Mouse (Mus musculus) kidney, embryonic 14.5 days (tissue): Measurements from ENCODE around the gene Galnt18. TPM values are rescaled to one million over a fixed set of nuclear protein-coding genes. Genes with fewer than 3 reads are reported as not detected.

Experiments
- ATAC-seq: fragments of 200-750 bp; cut with Nextera tagmentation; 2 replicates; pipeline ENCODE4 v1.8.0; 2017; ENCODE audit warnings: moderate number of reproducible peaks, mild to moderate bottlenecking, moderate TSS enrichment, moderate library complexity; ENCODE audit not compliant: low FRiP score, low TSS enrichment
- H3K27ac ChIP-seq: fragments of 300-500 bp; sonication (generic); 2 replicates; pipeline ENCODE4 v1.5.1; 2014; ENCODE audit warnings: low read depth, mild to moderate bottlenecking, low read length, moderate library complexity, mixed read lengths
- H3K27me3 ChIP-seq: fragments of 300-500 bp; sonication (generic); 2 replicates; pipeline ENCODE4 v1.6.1; 2014; ENCODE audit warnings: mild to moderate bottlenecking, low read length; ENCODE audit not compliant: control insufficient read depth, insufficient read depth
- H3K36me3 ChIP-seq: fragments of 300-500 bp; sonication (generic); 2 replicates; pipeline ENCODE4 v1.6.1; 2014; ENCODE audit warnings: low read length, mixed read lengths; ENCODE audit not compliant: control insufficient read depth, insufficient read depth
- H3K4me1 ChIP-seq: fragments of 300-500 bp; sonication (generic); 2 replicates; pipeline ENCODE4 v1.6.1; 2014; ENCODE audit warnings: low read length, mixed read lengths; ENCODE audit not compliant: control insufficient read depth, insufficient read depth
- H3K4me2 ChIP-seq: fragments of 300-500 bp; sonication (generic); replicated peaks from 2 replicates; pipeline ENCODE4 v1.6.1; 2014; ENCODE audit warnings: low read depth, mild to moderate bottlenecking, low read length
- H3K4me3 ChIP-seq: fragments of 300-500 bp; sonication (generic); 2 replicates; pipeline ENCODE4 v1.5.1; 2014; ENCODE audit warnings: mild to moderate bottlenecking, low read length
- H3K9ac ChIP-seq: fragments of 300-500 bp; sonication (generic); 2 replicates; pipeline ENCODE4 v1.6.1; 2014; ENCODE audit warnings: low read depth, mild to moderate bottlenecking, low read length, moderate library complexity
- H3K9me3 ChIP-seq: fragments of 300-500 bp; sonication (generic); 2 replicates; pipeline ENCODE4 v1.6.1; 2016; ENCODE audit warnings: low read length; ENCODE audit not compliant: control insufficient read depth
- WGBS: fragments of 180-500 bp; shearing (Covaris S2); extraction: QIAGEN DNeasy Blood & Tissue Kit; methylation state at CpG from one replicate; pipeline ENCODE4 v1.1.7; 2014; 5-methylcytosine and 5-hydroxymethylcytosine counted together
- polyA plus RNA-seq: library from polyadenylated mRNA; unstranded; fragments of >200 nt; fragmentation: Nextera tagmentation; extraction: Ambion mirVana; gene quantifications from 2 replicates; pipeline ENCODE4 v1.2.1, GENCODE M21; 2014

The Galnt18 gene
- polyA plus RNA-seq, 1 experiment from 2014 or later = 17.8 TPM

GRCm38 (mm10) chr7:111550987-111551386, 228.8 kb downstream of the Galnt18 start:
- H3K27ac ChIP-seq = no peak overlapping the region
- no peak overlapping the region for H3K4me3 ChIP-seq
- no peaks in the 10 kb centered on the region for H3K4me1 ChIP-seq
- no peak for ATAC-seq
- no peaks in the 10 kb centered on the region for H3K9me3 ChIP-seq
- H3K36me3 ChIP-seq = no peaks in the 10 kb centered on the region
- H3K4me2 ChIP-seq = no peak overlapping the region
- H3K27me3 ChIP-seq = no peaks in the 10 kb centered on the region
- WGBS = 97% methylated on average over 1 of the region's 1 CpGs
- H3K9ac ChIP-seq = no peak overlapping the region

GRCm38 (mm10) chr7:111547069-111547468, 232.7 kb downstream of the Galnt18 start:
- H3K4me3 ChIP-seq = no peak overlapping the region
- no peak overlapping the region for H3K27ac ChIP-seq
- H3K4me1 ChIP-seq = no peaks in the 10 kb centered on the region
- no peaks in the 10 kb centered on the region for H3K9me3 ChIP-seq
- WGBS = 51% methylated on average over 10 of the region's 10 CpGs
- no peak for ATAC-seq
- no peaks in the 10 kb centered on the region for H3K36me3 ChIP-seq
- no peak overlapping the region for H3K4me2 ChIP-seq
- no peak overlapping the region for H3K9ac ChIP-seq
- H3K27me3 ChIP-seq = no peaks in the 10 kb centered on the region

- H3K36me3 ChIP-seq = no peaks in the 10 kb centered on the region
- no peaks in the 10 kb centered on the region for H3K9me3 ChIP-seq
- no peak overlapping the region for H3K4me2 ChIP-seq
- WGBS = 68% methylated on average over 1 of the region's 1 CpGs
- H3K4me1 ChIP-seq = no peaks in the 10 kb centered on the region
- H3K9ac ChIP-seq = no peak overlapping the region
- H3K27ac ChIP-seq = no peak overlapping the region
- ATAC-seq = no peak
- H3K27me3 ChIP-seq = no peaks in the 10 kb centered on the region
- H3K4me3 ChIP-seq = no peak overlapping the region
These were observed 234.2 kb downstream of the Galnt18 start for GRCm38 (mm10) chr7:111545614-111546013.

- no peaks in the 10 kb centered on the region for H3K9me3 ChIP-seq
- WGBS = 81% methylated on average over 6 of the region's 6 CpGs
- no peaks in the 10 kb centered on the region for H3K4me1 ChIP-seq
- no peaks in the 10 kb centered on the region for H3K27me3 ChIP-seq
- no peak overlapping the region for H3K27ac ChIP-seq
- H3K4me2 ChIP-seq = no peak overlapping the region
- ATAC-seq = no peak
- H3K36me3 ChIP-seq = no peaks in the 10 kb centered on the region
- no peak overlapping the region for H3K9ac ChIP-seq
- H3K4me3 ChIP-seq = no peak overlapping the region
These were observed 241.8 kb downstream of the Galnt18 start for GRCm38 (mm10) chr7:111537946-111538345.

GRCm38 (mm10) chr7:111534826-111535405, 244.9 kb downstream of the Galnt18 start:
- H3K4me1 ChIP-seq = no peaks in the 10 kb centered on the region
- H3K27ac ChIP-seq = no peak overlapping the region
- no peak for ATAC-seq
- 68% methylated on average over 8 of the region's 8 CpGs for WGBS
- no peaks in the 10 kb centered on the region for H3K27me3 ChIP-seq
- H3K9me3 ChIP-seq = no peaks in the 10 kb centered on the region
- H3K36me3 ChIP-seq = no peaks in the 10 kb centered on the region
- H3K4me2 ChIP-seq = no peak overlapping the region
- H3K4me3 ChIP-seq = no peak overlapping the region
- no peak overlapping the region for H3K9ac ChIP-seq

GRCm38 (mm10) chr7:111528961-111529643, 250.7 kb downstream of the Galnt18 start:
- WGBS = 86% methylated on average over 3 of the region's 3 CpGs
- H3K9me3 ChIP-seq = no peaks in the 10 kb centered on the region
- H3K27me3 ChIP-seq = no peaks in the 10 kb centered on the region
- H3K27ac ChIP-seq = no peak overlapping the region
- no peak overlapping the region for H3K4me3 ChIP-seq
- no peaks in the 10 kb centered on the region for H3K4me1 ChIP-seq
- H3K9ac ChIP-seq = no peak overlapping the region
- H3K4me2 ChIP-seq = no peak overlapping the region
- H3K36me3 ChIP-seq = no peaks in the 10 kb centered on the region
- ATAC-seq = no peak

GRCm38 (mm10) chr7:111528462-111528861, 251.3 kb downstream of the Galnt18 start:
- no peak overlapping the region for H3K27ac ChIP-seq

GRCm38 (mm10) chr7:111520881-111521280, 258.9 kb downstream of the Galnt18 start:
- Histone ChIP-seq H3K9ac (no peak overlapping the region), H3K4me2 (no peak overlapping the region), H3K36me3 (no peaks in the 10 kb centered on the region), H3K9me3 (no peaks in the 10 kb centered on the region), H3K4me1 (no peaks in the 10 kb centered on the region), H3K27ac (no peak overlapping the region), H3K4me3 (no peak overlapping the region), H3K27me3 (no peaks in the 10 kb centered on the region)
- 96% methylated on average over 1 of the region's 1 CpGs for WGBS
- no peak for ATAC-seq

More at GRCm38 (mm10) chr7:111528462-111528861, 251.3 kb downstream of the Galnt18 start:
- H3K4me2 ChIP-seq = no peak overlapping the region
- no peak overlapping the region for H3K4me3 ChIP-seq
- no peak overlapping the region for H3K9ac ChIP-seq
- no peak for ATAC-seq
- no peaks in the 10 kb centered on the region for H3K4me1 ChIP-seq
- no peaks in the 10 kb centered on the region for H3K27me3 ChIP-seq
- no peaks in the 10 kb centered on the region for H3K36me3 ChIP-seq
- H3K9me3 ChIP-seq = no peaks in the 10 kb centered on the region
- 51% methylated on average over 1 of the region's 1 CpGs for WGBS

- no peak overlapping the region for H3K27ac ChIP-seq
- ATAC-seq = no peak
- no peak overlapping the region for H3K9ac ChIP-seq
- H3K4me2 ChIP-seq = no peak overlapping the region
- H3K36me3 ChIP-seq = no peaks in the 10 kb centered on the region
- WGBS = 35% methylated on average over 8 of the region's 8 CpGs
- no peak overlapping the region for H3K4me3 ChIP-seq
- no peaks in the 10 kb centered on the region for H3K9me3 ChIP-seq
- H3K4me1 ChIP-seq = no peaks in the 10 kb centered on the region
- no peaks in the 10 kb centered on the region for H3K27me3 ChIP-seq
These were observed 261.1 kb downstream of the Galnt18 start for GRCm38 (mm10) chr7:111518581-111519242.
